Mouse (Mus musculus): ENCODE results near the gene Hoxb4. TPM values are rescaled to one million over a fixed set of nuclear protein-coding genes. Genes with fewer than 3 reads are reported as not detected.

The Hoxb4 gene
- polyA plus RNA-seq, 1 experiment: 2.6 TPM

DNA sequence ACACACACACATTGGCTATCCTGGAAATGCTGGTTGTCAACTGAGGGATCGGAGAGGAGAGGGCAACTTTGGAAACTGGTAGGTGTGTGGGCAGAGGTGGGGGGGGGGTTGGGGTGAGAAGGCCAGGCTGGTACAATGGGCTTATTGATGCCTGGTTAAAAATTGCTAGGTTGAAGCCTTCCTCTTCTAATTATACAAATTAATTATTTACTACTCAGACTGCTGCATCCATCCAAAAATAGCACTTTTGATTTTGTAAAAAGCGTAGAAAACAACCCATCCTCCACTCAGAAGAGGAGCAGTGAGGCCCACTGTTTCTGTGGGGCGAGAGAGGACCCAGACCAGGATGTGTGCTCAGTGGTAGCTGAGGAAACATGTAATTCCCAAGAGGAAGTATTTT is 16.9 kb downstream of the Hoxb4 start:
- no peak for DNase-seq (ENCODE audit: low read depth in 1 of 2, low spot score in 2 of 2)
- no peak for TF ChIP-seq CTCF (IDR thresholded peaks at IDR 0.05; ENCODE audit: extremely low read depth, insufficient read depth, insufficient read length, insufficient replicate concordance)
- H3K27ac ChIP-seq (ENCODE audit: insufficient read depth, low read length): no peak overlapping the region
- H3K36me3 ChIP-seq (ENCODE audit: control insufficient read depth, insufficient read depth, low read length): no peaks in the 10 kb centered on the region
- no peak overlapping the region for H3K4me3 ChIP-seq (ENCODE audit: extremely low read depth, insufficient read depth, insufficient read length)
- no peaks in the 10 kb centered on the region; the same call in none of the 2 replicates for H3K27me3 ChIP-seq (ENCODE audit: control insufficient read depth, insufficient read depth, low read length)
- H3K4me1 ChIP-seq (ENCODE audit: control insufficient read depth, insufficient read depth, insufficient read length): no peaks in the 10 kb centered on the region
- 84% methylated on average over 3 of the region's 3 CpGs for WGBS

DNA sequence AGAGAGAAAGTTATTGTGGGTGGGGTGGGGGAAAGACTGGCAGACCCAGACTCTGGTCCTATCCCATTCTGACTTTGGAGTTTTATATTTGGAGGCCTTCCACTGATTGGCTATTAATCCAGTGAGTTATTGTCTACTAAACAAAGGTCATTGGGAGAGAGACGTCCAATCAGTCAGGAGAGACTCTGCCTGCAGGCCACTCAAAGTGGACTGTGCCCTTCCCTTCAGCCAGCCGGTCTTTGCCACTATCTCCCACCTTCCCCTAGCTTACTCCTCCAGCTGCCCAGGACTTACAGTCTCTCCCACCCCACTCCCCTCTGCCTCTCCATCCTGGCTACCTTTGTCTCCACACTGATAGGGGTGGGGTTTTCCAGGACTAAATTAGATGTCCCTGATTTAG is 18.5 kb downstream of the Hoxb4 start:
- DNase-seq (ENCODE audit: low read depth in 1 of 2, low spot score in 2 of 2): no peak
- Histone ChIP-seq H3K4me3 (ENCODE audit: extremely low read depth, insufficient read depth, insufficient read length) (no peak overlapping the region), H3K36me3 (ENCODE audit: control insufficient read depth, insufficient read depth, low read length) (no peaks in the 10 kb centered on the region), H3K27ac (ENCODE audit: insufficient read depth, low read length) (no peak overlapping the region; the same call in 1 of the 2 replicates), H3K4me1 (ENCODE audit: control insufficient read depth, insufficient read depth, insufficient read length) (peaks cover 6% of the 10 kb centered on the region; the same call in 1 of the 2 replicates), H3K27me3 (ENCODE audit: control insufficient read depth, insufficient read depth, low read length) (peaks cover 5% of the 10 kb centered on the region)
- TF ChIP-seq CTCF (IDR thresholded peaks at IDR 0.05; ENCODE audit: extremely low read depth, insufficient read depth, insufficient read length, insufficient replicate concordance) (no peak), POLR2A (IDR thresholded peaks at IDR 0.05; ENCODE audit: low read depth, low read length) (no peak)
- WGBS: 77% methylated on average over 2 of the region's 2 CpGs

DNA sequence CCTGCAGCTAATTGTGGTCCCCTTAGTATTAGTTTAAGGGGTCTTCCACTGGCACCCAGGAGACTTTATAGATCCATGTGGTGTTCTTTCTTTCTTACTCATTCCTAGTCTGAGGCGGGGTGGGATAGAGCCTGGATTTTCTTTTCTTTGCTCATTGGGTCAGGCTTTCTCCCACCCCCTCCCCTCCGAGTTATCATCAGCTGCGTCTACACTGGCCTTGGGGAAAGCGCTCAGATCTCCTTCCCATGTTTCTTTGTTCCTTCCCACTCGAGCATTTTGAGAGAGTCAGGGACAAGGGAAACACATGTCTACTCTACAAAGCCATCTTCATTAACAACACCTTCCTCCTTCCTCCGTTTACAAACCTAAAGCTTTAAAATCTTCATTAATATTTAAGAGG is 19.0 kb downstream of the Hoxb4 start:
- TF ChIP-seq POLR2A (IDR thresholded peaks at IDR 0.05; ENCODE audit: low read depth, low read length): no peak
- TF ChIP-seq CTCF (IDR thresholded peaks at IDR 0.05; ENCODE audit: extremely low read depth, insufficient read depth, insufficient read length, insufficient replicate concordance): no peak

DNA sequence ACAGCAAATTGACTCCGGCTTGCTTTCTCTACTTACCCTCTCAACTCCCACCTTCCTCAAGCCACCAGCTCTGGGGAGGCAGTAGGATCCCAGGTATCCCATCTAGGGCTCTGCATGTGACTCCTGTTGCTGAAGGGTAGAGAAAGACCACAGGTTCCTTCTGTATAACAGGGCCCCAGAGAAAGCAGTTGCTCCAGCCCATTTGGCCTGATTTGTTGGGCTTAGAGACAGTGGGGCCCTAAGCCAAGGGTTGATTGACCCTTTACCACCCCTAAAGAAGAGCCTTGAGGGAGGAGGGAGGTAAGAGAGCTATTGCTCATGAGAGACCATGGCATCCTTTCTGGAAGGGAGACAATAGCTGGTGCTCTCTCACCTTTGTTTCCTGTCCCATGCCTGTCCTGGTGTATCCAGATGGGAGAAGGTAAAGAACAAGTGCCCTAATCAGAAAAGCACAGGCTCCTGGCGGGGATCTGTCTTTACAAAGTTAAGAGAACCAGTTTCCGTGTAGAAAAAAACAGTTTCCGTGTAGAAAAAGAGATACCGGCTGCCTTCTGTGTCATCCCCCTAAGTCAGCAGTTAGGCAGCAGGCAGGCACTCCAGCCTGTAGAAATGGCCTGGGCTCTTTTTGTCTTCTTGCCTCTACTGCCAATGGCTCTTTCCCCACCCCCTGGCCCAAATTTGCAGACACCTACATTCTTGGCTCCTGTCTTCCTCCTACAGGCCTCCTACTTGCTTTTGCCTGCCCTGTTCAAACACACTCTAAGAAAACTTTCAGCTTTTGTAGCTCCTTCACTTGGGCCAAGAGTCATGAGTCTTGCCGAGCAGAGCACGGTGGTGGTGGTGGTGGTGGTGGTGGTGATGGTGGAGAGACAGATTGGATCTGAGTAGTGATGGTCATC is 21.1 kb downstream of the Hoxb4 start:
- WGBS: 89% methylated on average over 7 of the region's 7 CpGs
- H3K4me1 ChIP-seq (ENCODE audit: control insufficient read depth, insufficient read depth, insufficient read length): peaks cover 6% of the 10 kb centered on the region; the same call in 1 of the 2 replicates
- TF ChIP-seq CTCF (IDR thresholded peaks at IDR 0.05; ENCODE audit: extremely low read depth, insufficient read depth, insufficient read length, insufficient replicate concordance) (no peak), POLR2A (IDR thresholded peaks at IDR 0.05; ENCODE audit: low read depth, low read length) (no peak)
- H3K36me3 ChIP-seq (ENCODE audit: control insufficient read depth, insufficient read depth, low read length): no peaks in the 10 kb centered on the region
- peaks cover 5% of the 10 kb centered on the region for H3K27me3 ChIP-seq (ENCODE audit: control insufficient read depth, insufficient read depth, low read length)
- H3K27ac ChIP-seq (ENCODE audit: insufficient read depth, low read length): no peak overlapping the region
- DNase-seq (ENCODE audit: low read depth in 1 of 2, low spot score in 2 of 2): no peak
- H3K4me3 ChIP-seq (ENCODE audit: extremely low read depth, insufficient read depth, insufficient read length): no peak overlapping the region

More for the DNA sequence above, 19.0 kb downstream of the Hoxb4 start:
- peaks cover 6% of the 10 kb centered on the region; the same call in 1 of the 2 replicates for H3K4me1 ChIP-seq (ENCODE audit: control insufficient read depth, insufficient read depth, insufficient read length)
- H3K27ac ChIP-seq (ENCODE audit: insufficient read depth, low read length): no peak overlapping the region
- no peaks in the 10 kb centered on the region for H3K36me3 ChIP-seq (ENCODE audit: control insufficient read depth, insufficient read depth, low read length)
- no peak for DNase-seq (ENCODE audit: low read depth in 1 of 2, low spot score in 2 of 2)
- H3K27me3 ChIP-seq (ENCODE audit: control insufficient read depth, insufficient read depth, low read length): peaks cover 5% of the 10 kb centered on the region
- no peak overlapping the region for H3K4me3 ChIP-seq (ENCODE audit: extremely low read depth, insufficient read depth, insufficient read length)
- 80% methylated on average over 6 of the region's 6 CpGs for WGBS

DNA sequence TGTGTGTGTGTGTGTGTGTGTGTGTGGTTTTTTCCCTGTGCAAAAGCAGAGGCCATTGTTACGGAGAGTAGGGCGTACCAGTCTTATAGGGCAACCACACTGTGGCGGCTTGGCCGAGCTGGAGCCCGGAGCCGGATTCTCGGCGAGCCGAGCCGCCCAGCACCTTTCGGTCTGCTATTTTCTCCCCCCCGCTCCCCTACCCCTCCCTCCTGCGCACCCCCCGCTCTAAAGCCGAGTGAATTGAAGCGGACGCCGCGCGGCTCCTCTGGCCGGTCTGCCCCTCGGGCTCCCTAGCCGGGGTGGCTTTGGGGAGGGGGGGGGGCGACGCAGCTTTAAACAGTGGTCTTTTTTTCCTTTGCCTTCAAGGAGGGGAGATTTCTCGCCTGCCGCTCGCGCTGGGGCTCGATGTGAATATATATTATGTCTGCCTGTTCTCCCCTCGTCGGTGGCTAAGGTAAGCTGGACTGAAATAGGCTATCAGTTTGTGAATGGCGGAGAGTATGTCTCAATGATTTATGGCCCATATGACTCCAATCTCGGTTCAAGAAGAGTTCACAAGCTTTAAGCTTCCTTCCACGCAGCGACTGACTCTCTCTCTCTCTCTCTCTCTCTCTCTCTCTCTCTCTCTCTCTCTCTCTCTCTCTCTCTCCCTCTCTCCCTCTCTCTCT is 22.8 kb downstream of the Hoxb4 start:
- Histone ChIP-seq H3K4me1 (ENCODE audit: control insufficient read depth, insufficient read depth, insufficient read length) (peaks cover 6% of the 10 kb centered on the region; the same call in 1 of the 2 replicates), H3K27ac (ENCODE audit: insufficient read depth, low read length) (peak overlapping the region; percentile 13; the same call in 1 of the 2 replicates), H3K4me3 (ENCODE audit: extremely low read depth, insufficient read depth, insufficient read length) (peak overlapping the region; percentile 37), H3K36me3 (ENCODE audit: control insufficient read depth, insufficient read depth, low read length) (no peaks in the 10 kb centered on the region), H3K27me3 (ENCODE audit: control insufficient read depth, insufficient read depth, low read length) (peaks cover 5% of the 10 kb centered on the region)
- WGBS: 3% methylated on average over 36 of the region's 36 CpGs
- DNase-seq (ENCODE audit: low read depth in 1 of 2, low spot score in 2 of 2): no peak
- TF ChIP-seq POLR2A (IDR thresholded peaks at IDR 0.05; ENCODE audit: low read depth, low read length) (no peak), CTCF (IDR thresholded peaks at IDR 0.05; ENCODE audit: extremely low read depth, insufficient read depth, insufficient read length, insufficient replicate concordance) (no peak)

DNA sequence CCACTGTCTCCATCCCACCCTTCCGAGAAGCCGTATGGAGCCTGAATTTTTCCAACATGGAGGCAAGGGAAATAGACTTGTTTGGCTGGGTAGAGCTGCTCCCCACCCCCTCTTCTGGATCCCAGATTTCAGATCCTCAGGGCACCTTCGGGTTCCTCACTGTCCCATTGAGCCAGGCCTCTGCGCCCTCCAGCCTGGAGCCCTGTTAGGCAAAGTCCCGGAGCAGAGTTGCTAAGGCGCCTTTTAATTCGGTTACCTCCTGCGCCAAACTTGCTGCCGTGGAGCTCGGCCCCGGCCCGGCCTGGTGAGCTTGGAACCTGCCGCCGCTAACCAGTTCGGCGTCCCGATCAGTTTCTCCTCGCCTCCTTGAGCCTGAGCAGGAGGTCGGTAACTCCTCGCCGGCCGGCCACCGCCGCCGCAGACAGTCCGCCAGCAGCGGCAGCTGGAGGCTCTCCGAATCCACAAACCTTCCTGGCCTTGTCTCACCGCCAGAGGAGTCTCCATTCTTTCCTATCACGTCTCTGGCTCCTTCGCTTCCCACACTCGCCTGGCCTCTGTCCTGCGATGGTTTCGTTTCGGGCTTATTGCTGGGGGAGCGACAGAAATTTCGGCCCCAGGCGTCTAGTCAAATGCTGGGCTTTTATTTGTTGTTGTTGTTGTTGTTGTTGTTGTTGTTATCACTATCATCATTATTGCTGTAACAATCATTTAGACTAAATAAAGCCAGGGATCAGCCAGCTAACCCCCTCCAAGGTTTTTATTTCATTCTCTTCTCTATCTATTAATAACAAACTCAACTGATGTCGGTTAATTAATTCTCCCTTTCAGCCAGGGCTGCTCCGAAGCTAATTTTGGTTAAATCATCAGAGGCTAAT is 23.9 kb downstream of the Hoxb4 start:
- peaks cover 7% of the 10 kb centered on the region for H3K27me3 ChIP-seq (ENCODE audit: control insufficient read depth, insufficient read depth, low read length)
- no peak for TF ChIP-seq CTCF (IDR thresholded peaks at IDR 0.05; ENCODE audit: extremely low read depth, insufficient read depth, insufficient read length, insufficient replicate concordance)
- TF ChIP-seq POLR2A (IDR thresholded peaks at IDR 0.05; ENCODE audit: low read depth, low read length): no peak
- WGBS: 63% methylated on average over 40 of the region's 40 CpGs
- peaks cover 6% of the 10 kb centered on the region; the same call in 1 of the 2 replicates for H3K4me1 ChIP-seq (ENCODE audit: control insufficient read depth, insufficient read depth, insufficient read length)
- no peaks in the 10 kb centered on the region for H3K36me3 ChIP-seq (ENCODE audit: control insufficient read depth, insufficient read depth, low read length)
- H3K27ac ChIP-seq (ENCODE audit: insufficient read depth, low read length): peak overlapping the region; percentile 70; the same call in 1 of the 2 replicates
- DNase-seq (ENCODE audit: low read depth in 1 of 2, low spot score in 2 of 2): no peak
- peak overlapping the region; percentile 45; the same call in 1 of the 2 replicates for H3K4me3 ChIP-seq (ENCODE audit: extremely low read depth, insufficient read depth, insufficient read length)

Data from spleen, adult 2 months (tissue).